Mouse (Mus musculus) cortical plate, adult 2 months (tissue): ENCODE measurements around the gene Siglech.

ENCODE experiments used
- CTCF ChIP-seq: fragments of 200-500 bp; IDR thresholded peaks from 2 replicates; pipeline ENCODE4 v1.5.1; 2011; ENCODE audit warnings: mild to moderate bottlenecking, control low read depth, low read length; ENCODE audit not compliant: insufficient read depth; ENCODE audit errors: extremely low read depth
- POLR2A ChIP-seq: fragments of 200-500 bp; IDR thresholded peaks from 2 replicates; pipeline ENCODE4 v1.6.1; 2011; ENCODE audit warnings: mild to moderate bottlenecking, low read length, control low read depth; ENCODE audit not compliant: insufficient read depth; ENCODE audit errors: extremely low read depth

GRCm38 (mm10) chr7:55744566-55745220 lies 23.3 kb upstream of the Siglech start:
- TF ChIP-seq CTCF = no peak
- TF ChIP-seq POLR2A = no peak
